Mouse (Mus musculus) gastrocnemius, adult 18-20 months (tissue): Measurements from ENCODE around the gene Gm4791. TPM values are rescaled to one million over a fixed set of nuclear protein-coding genes. Genes with fewer than 3 reads are reported as not detected.

Experiments
- DNase-seq: peaks from one replicate; pipeline ENCODE4 v3.0.0; 2021; ENCODE audit warnings: low spot score
- long read RNA-seq, 2 experiments: library from polyadenylated mRNA; stranded (forward); transcript quantifications; one replicate each; pipeline ENCODE4 v2.0.0; 2021
- total RNA-seq, 2 experiments: library from RNA; stranded (reverse); gene quantifications; 2 replicates each; pipeline ENCODE4 v1.2.3; 2021

Gene Gm4791
- total RNA-seq: not detected
- long read RNA-seq, experiment 1: 0 reads
- long read RNA-seq, experiment 2: 0 reads

DNA sequence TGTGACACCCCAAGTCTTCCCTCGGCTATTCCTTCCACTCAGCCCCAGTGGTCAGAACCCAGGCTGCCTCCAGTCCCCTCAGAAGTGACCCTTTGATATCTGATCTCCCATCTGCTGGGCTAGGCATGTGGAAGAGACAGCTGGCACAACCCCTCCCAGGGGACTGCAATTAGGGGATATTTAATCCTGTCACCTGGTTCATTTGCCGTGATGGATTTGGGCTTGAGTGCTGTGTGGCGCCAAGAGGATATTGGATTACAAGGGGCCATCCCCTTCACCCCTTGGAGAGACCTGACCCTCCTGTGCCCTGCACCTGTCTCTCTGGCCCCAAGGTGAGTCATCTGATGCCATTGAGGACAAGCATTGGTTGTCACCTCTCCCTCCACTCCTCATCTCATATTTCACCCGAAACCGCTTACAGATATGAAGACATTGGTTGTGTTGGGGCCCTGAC lies at the start of gene Gm4791:
Gene Gm4791, plus strand, starts transcription at position 404 of the 454 bp plus-strand sequence.
- no peak for DNase-seq

GRCm38 (mm10) chr9:46956286-46956685 lies 42.3 kb upstream of the Gm4791 start:
- DNase-seq: no peak

- DNase-seq: no peak
Measured at GRCm38 (mm10) chr9:46957420-46957950, 41.1 kb upstream of the Gm4791 start.

GRCm38 (mm10) chr9:46966028-46966427 lies 32.5 kb upstream of the Gm4791 start:
- no peak for DNase-seq

- DNase-seq: no peak
Measured at GRCm38 (mm10) chr9:46968970-46969369, 29.6 kb upstream of the Gm4791 start.

DNA sequence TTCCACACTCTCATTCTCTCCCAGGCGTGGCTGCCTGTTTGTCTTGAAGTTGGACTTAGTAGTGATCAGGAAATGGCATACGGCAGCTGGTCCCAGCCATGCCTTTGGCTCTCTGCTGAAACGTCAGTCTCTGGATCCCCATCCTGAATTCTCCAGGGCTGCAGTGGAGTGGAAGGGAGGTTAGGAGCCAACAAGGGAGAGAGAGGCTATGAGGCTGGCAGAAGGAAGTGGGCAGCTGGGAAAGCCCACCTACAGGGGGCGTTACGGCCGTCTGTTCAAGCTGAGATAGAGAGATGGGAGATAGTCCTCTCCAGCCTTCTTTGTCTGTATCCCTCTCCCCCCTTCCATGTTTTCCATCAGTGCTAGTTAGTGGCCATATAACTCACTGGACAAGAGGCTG lies 29.1 kb upstream of the Gm4791 start:
- no peak for DNase-seq

- DNase-seq: no peak
Measured at GRCm38 (mm10) chr9:46978806-46979205, 19.7 kb upstream of the Gm4791 start.

GRCm38 (mm10) chr9:46980111-46980510 lies 18.4 kb upstream of the Gm4791 start:
- DNase-seq: no peak

- DNase-seq: no peak
Measured at GRCm38 (mm10) chr9:46983471-46983870, 15.1 kb upstream of the Gm4791 start.

DNA sequence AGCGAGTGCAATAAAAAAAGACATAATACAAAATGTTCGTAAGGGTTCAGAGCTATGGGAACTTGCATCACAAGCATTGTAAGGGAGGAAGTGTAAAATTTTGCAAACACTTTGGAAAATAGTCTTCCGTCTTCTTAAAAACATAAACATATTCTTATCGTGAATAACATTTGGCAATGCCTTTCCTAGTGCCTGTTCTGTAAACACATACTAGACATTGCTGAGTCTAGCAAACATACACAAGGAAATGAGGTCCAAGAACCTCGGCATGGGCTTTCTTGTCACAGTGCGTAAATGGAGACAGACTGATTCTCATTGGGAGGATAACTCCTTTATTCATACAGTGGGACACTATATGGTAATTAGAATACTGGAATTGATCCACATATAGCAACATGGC lies 43.0 kb downstream of the Gm4791 start:
- DNase-seq: no peak
